Mouse (Mus musculus): ENCODE results near the gene Ppp2r2c.

- TF ChIP-seq POLR2A (IDR thresholded peaks at IDR 0.05; ENCODE audit: borderline replicate concordance, control insufficient read depth, low read depth, low read length), result no peak
- peak; percentile 79 for TF ChIP-seq CTCF (IDR thresholded peaks at IDR 0.05; ENCODE audit: control insufficient read depth, insufficient read depth, low read length)
These were observed 90.5 kb downstream of the Ppp2r2c start for GRCm38 (mm10) chr5:36958837-36959236.
